Mouse (Mus musculus): ENCODE results near the gene S100z. TPM values are rescaled to one million over a fixed set of nuclear protein-coding genes. Genes with fewer than 3 reads are reported as not detected.

Gene S100z
- total RNA-seq, 2 experiments from 2014 or later: not detected

DNA sequence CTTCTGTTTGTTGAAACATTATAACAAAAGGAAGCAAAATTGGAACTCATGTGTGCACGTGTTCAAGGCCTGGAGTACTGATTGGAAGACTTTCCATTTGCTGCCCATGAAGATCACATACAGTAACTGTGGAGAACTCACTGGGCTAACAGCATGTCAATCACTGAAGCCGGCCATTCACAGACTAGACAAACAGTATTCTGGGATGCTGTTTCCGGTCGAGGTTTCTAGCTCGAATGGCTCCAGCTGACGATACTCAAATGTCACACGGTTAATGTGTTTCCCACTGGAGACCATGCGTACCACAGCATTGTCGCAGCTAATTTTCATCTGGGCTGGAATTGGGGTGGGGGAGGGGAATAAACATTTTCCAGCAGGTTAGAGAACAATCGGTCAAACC, 46.8 kb downstream of the S100z start:
- no peak overlapping the region for H3K27ac ChIP-seq
- TF ChIP-seq CTCF (conservative IDR thresholded peaks at IDR 0.05): no peak
- H3K4me3 ChIP-seq: no peak overlapping the region
- no peak for DNase-seq (ENCODE audit: low spot score in 2 of 2)

DNA sequence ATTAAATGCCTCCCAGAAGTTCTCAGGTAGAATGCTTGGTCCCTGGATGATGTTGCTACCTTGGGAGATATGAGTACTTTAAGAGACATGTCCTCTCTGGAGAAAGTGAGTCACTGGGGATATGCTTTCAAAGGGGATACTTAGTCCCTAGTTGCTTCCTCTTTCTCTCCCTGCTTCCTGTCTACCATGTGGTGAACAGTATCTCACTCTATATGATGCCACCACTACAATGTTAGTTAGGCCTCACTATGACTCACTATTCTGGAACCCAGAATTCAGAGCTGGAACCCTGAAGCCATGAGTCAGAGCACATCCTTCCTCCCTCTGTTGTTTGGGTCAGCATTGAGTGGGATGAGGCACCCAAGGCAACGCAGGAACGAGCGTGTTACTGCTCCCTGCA, 51.0 kb downstream of the S100z start:
- DNase-seq (ENCODE audit: low spot score in 2 of 2): no peak
- TF ChIP-seq CTCF (conservative IDR thresholded peaks at IDR 0.05): no peak
- Histone ChIP-seq H3K4me3 (no peak overlapping the region), H3K27ac (no peak overlapping the region)

Other genes with a start within 250 kb of the S100z start
- gene Pde8b, start 228.4 kb downstream of the S100z start, total RNA-seq (2021): 100 to 1,000 TPM; 114 to 120 TPM
- gene Zbed3, start 155.1 kb downstream of the S100z start, total RNA-seq (2021): 10 to 100 TPM; 14.0 to 16.5 TPM
- gene Aggf1, start 103.4 kb downstream of the S100z start, total RNA-seq (2021): 10 to 100 TPM; 46.4 to 51.4 TPM
- gene Crhbp, start 33.8 kb downstream of the S100z start, total RNA-seq (2021): 10 to 100 TPM; 19.9 to 20.9 TPM
- under 1 TPM; 0.17 to 0.18 TPM for gene F2rl1, start 46.5 kb upstream of the S100z start, total RNA-seq (2021)
- gene F2r, start 139.8 kb upstream of the S100z start, total RNA-seq (2021): 1 to 10 TPM; 4.6 to 5.7 TPM
- under 1 TPM; 0.15 to 0.17 TPM for gene F2rl2, start 218.1 kb upstream of the S100z start, total RNA-seq (2021)

Measured in layer of hippocampus, adult 2 months (tissue).